Mouse (Mus musculus) embryonic facial prominence, embryonic 10.5 days (tissue): Measurements from ENCODE around the gene Cib1. TPM values are rescaled to one million over a fixed set of nuclear protein-coding genes. Genes with fewer than 3 reads are reported as not detected.
A peak's percentile ranks its signal among the peaks of the same experiment; 100 is the strongest.

Experiments used
- DNase-seq: peaks from one replicate; pipeline ENCODE4 v3.0.0-alpha.2; 2017; ENCODE audit warnings: low spot score
- H3K27ac ChIP-seq: fragments of 300-500 bp; sonication (generic); replicated peaks from 2 replicates; pipeline ENCODE4 v1.5.1; 2016; ENCODE audit warnings: mild to moderate bottlenecking
- H3K27me3 ChIP-seq: fragments of 300-500 bp; sonication (generic); replicated peaks from 2 replicates; pipeline ENCODE4 v1.6.1; 2016; ENCODE audit warnings: low read depth, mild to moderate bottlenecking; ENCODE audit not compliant: poor library complexity, severe bottlenecking
- H3K36me3 ChIP-seq: fragments of 300-500 bp; sonication (generic); replicated peaks from 2 replicates; pipeline ENCODE4 v1.6.1; 2016; ENCODE audit warnings: mild to moderate bottlenecking, moderate library complexity
- H3K4me1 ChIP-seq: fragments of 300-500 bp; sonication (generic); 2 replicates; pipeline ENCODE4 v1.6.1; 2016
- H3K4me3 ChIP-seq: fragments of 300-500 bp; sonication (generic); 2 replicates; pipeline ENCODE4 v1.5.1; 2016; ENCODE audit warnings: mild to moderate bottlenecking, moderate library complexity
- H3K9me3 ChIP-seq: fragments of 300-500 bp; sonication (generic); 2 replicates; pipeline ENCODE4 v1.6.1; 2016; ENCODE audit warnings: mild to moderate bottlenecking
- WGBS: fragments of 180-500 bp; shearing (Covaris S2); methylation state at CpG from one replicate; pipeline ENCODE4 v1.1.7; 2016; 5-methylcytosine and 5-hydroxymethylcytosine counted together
- polyA plus RNA-seq: library from polyadenylated mRNA; unstranded; fragments of >200 nt; fragmentation: Nextera tagmentation; extraction: Ambion mirVana; gene quantifications from 2 replicates; pipeline ENCODE4 v1.2.1, GENCODE M21; 2016

Cib1 gene
- polyA plus RNA-seq, 1 experiment from 2014 or later: 70.8 TPM

DNA sequence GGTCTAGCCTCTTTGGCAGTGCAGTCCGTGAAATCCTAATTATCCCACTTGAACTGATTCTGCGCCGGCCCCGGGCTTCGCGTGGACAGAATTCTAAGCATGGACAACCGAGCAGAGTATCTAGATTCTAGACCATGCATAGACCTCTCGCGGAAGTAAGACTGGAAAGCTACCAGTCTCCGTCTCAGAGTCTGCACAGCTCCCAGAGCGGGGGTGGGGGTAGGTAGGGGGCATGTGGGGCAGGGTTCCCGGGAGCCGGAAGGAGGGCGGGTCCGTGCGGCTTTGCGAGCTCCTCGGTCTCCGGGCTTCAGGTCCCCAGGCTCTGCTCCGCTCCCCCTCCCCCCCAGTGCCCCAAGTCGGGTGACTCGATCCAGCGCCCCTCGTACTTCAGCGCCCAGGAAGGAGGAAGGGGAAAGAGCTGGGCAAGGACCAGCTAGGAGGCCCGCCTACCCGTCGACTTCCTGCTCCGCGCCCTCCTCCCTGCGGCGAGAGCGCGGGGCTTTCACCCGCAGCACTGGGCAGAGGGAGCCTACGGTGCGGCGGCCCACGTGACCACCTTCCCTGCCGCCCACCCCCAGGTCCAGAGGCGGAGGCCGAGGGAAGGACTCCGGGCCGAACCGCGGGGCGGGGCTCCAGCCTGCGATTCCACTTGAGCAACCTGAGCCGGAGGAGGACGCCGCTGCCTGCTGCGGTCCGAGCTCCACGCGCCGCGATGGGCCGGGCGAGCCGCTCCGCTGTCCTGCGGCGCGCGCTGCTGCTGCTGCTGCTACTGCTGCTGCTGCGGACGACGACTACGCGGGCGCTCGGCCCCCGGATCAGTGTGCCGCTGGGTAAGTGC lies 34.5 kb downstream of the Cib1 start:
- peak overlapping the region; percentile 97 for H3K27ac ChIP-seq
- H3K36me3 ChIP-seq: peaks cover 19% of the 10 kb centered on the region
- H3K4me1 ChIP-seq: peaks cover 57% of the 10 kb centered on the region
- DNase-seq: peak; percentile 96
- peak overlapping the region; percentile 79 for H3K4me3 ChIP-seq
- H3K27me3 ChIP-seq: no peaks in the 10 kb centered on the region
- under 1% methylated on average over 74 of the region's 74 CpGs for WGBS
- H3K9me3 ChIP-seq: no peaks in the 10 kb centered on the region

DNA sequence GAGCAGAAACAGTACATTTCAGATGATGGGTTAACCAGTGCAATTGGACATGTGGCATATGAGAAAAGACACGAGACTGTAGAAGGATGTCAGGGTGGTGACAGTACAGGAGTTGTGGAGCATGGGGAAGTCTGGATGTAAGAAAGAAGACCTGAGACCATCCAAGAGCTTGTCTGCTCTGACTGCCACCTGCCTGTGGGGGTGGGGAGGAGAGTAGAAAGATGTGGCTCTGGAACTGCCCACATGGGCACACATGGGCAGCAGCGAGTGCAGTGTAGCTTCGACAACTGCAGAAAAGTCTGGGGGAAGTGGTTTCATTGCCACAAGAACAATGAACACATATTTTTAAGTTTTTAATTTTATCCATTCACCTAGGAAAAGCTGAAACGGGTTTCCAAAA lies 35.2 kb downstream of the Cib1 start:
- Histone ChIP-seq H3K27ac (peak overlapping the region; percentile 97), H3K4me3 (peak overlapping the region; percentile 79), H3K27me3 (no peaks in the 10 kb centered on the region), H3K4me1 (peaks cover 55% of the 10 kb centered on the region), H3K9me3 (no peaks in the 10 kb centered on the region), H3K36me3 (peaks cover 12% of the 10 kb centered on the region)
- 20% methylated on average over 4 of the region's 4 CpGs for WGBS
- DNase-seq: peak; percentile 34

DNA sequence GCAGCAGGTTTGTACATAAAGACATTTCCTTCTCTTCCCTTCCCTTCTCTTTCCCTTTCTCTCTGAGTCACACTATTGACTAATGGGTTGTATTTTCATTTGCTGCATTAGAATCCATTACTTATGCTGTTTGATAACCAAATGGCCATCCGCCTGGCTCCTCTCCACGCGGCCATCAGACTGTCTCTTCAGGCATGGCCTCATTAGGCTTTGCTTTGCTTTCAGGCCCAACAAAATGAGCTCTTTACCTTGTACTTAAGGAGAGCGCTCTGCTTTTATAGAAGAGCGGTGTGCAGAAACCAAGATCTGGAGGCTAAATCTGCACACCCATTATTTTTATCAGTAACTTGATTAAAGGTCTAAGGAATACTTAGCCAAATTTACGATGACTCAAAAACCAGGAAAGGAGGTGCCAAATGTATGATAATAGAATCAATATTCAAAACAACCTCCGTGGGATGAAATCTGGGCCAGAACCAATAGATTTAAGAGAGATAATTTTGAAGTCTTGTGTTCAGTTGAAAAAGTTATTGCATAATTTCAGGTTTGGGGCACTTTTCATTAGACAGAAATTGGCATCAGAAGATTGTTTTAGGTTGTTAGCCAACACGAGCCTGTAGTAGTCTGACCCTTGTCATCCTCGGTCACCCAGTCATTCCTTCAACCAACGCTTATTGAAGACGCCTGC lies 36.9 kb downstream of the Cib1 start:
- Histone ChIP-seq H3K36me3 (no peaks in the 10 kb centered on the region), H3K27ac (no peak overlapping the region), H3K27me3 (no peaks in the 10 kb centered on the region), H3K9me3 (no peaks in the 10 kb centered on the region), H3K4me3 (no peak overlapping the region), H3K4me1 (peaks cover 59% of the 10 kb centered on the region)
- WGBS: 92% methylated on average over 10 of the region's 11 CpGs
- no peak for DNase-seq

DNA sequence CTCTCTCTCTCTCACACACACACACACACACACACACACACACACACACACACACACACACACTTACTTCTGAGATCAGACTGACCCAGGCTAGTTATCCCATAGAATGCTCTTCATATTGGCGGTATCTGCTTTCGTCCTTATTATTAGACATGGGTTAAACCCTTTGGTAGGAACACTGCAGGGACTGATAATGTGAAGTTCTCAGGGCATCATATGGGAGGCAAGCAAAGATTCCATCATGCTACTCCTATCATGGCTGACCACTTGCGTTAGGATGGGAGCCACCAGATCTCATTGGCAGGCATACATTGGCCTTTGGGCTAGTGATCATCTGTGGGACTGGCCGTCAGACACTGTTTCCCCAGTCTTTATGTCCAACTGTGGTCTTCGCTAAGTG lies 37.5 kb downstream of the Cib1 start:
- Histone ChIP-seq H3K9me3 (no peaks in the 10 kb centered on the region), H3K4me1 (peaks cover 55% of the 10 kb centered on the region), H3K36me3 (no peaks in the 10 kb centered on the region), H3K4me3 (no peak overlapping the region), H3K27ac (no peak overlapping the region), H3K27me3 (no peaks in the 10 kb centered on the region)
- WGBS: 89% methylated on average over 5 of the region's 5 CpGs
- no peak for DNase-seq

DNA sequence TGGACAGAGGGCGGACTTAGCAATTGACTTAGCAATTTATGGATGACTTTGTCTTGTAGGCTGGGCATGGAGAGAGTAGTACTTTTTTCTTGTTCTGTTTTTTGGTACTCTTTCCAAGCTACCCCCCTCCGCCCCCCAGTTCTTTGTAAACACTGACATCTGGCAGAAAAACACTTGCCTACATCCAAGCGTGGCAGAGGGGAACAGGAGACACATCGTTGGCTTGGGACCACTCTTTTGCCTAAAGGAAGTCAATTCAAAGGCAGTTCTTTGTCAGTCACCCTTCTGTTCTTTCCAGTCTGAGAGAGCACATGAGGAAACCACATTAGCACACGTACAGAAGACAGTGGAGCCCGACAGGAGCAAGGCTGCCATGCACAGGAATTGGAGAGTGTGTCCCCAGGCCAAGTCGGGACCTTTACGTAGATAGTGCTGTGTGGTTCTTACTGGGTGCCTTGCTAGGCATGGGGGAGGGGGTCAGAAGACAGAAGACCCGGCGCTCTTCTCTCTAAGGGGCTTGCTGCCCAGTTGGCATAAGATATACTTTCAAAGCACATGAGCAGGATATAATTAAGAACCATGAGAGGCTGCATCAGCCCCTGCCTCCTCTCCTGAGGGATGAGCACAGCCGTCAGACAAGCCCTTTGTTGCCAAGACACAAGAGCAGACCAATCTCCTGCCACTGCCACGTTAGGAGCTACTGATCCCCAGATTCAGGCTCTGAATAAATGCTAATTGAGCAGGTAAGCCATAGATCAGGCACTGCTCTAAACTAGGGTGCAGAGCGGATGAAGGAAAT lies 38.5 kb downstream of the Cib1 start:
- H3K9me3 ChIP-seq: no peaks in the 10 kb centered on the region
- WGBS: 62% methylated on average over 13 of the region's 13 CpGs
- peak overlapping the region; percentile 40; the same call in 1 of the 2 replicates for H3K27ac ChIP-seq
- no peaks in the 10 kb centered on the region for H3K27me3 ChIP-seq
- H3K4me3 ChIP-seq: no peak overlapping the region
- no peak for DNase-seq
- H3K4me1 ChIP-seq: peaks cover 52% of the 10 kb centered on the region
- H3K36me3 ChIP-seq: no peaks in the 10 kb centered on the region

- H3K36me3 ChIP-seq: no peaks in the 10 kb centered on the region
- peaks cover 51% of the 10 kb centered on the region for H3K4me1 ChIP-seq
- H3K27ac ChIP-seq: peak overlapping the region; percentile 91
- no peaks in the 10 kb centered on the region for H3K27me3 ChIP-seq
- H3K4me3 ChIP-seq: peak overlapping the region; percentile 49
- DNase-seq: peak; percentile 88
- no peaks in the 10 kb centered on the region for H3K9me3 ChIP-seq
- WGBS: 12% methylated on average over 16 of the region's 16 CpGs
Measured at GRCm38 (mm10) chr7:80192226-80193061, 40.2 kb downstream of the Cib1 start.

DNA sequence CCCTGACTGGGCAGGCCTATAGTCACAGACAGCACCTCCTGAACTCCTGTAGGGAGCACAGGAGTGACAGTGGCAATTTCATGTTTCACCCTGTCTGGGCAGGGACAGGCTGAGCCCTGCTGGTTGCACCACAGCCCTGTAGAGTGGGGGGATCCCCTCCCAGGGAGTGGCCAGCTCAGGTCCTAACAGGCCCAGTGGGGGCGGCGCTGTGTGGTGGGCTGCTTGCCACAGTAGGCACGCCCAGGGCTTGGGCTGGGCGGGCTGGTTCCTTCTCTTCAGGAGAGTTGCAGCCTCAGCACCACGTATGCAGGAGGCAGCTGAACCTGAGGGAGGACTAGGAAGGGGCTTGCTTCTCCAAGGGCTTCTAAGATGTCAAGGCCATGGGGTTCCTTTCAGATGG lies 41.2 kb downstream of the Cib1 start:
- H3K4me3 ChIP-seq: 0 out of 2 replicates have a peak overlapping the region, but pooled peaks have one; percentile 16
- WGBS: 52% methylated on average over 5 of the region's 5 CpGs
- H3K4me1 ChIP-seq: peaks cover 56% of the 10 kb centered on the region
- no peaks in the 10 kb centered on the region for H3K36me3 ChIP-seq
- H3K27ac ChIP-seq: peak overlapping the region; percentile 91
- peaks cover 8% of the 10 kb centered on the region; the same call in 1 of the 2 replicates for H3K27me3 ChIP-seq
- no peaks in the 10 kb centered on the region for H3K9me3 ChIP-seq
- peak; percentile 64 for DNase-seq

DNA sequence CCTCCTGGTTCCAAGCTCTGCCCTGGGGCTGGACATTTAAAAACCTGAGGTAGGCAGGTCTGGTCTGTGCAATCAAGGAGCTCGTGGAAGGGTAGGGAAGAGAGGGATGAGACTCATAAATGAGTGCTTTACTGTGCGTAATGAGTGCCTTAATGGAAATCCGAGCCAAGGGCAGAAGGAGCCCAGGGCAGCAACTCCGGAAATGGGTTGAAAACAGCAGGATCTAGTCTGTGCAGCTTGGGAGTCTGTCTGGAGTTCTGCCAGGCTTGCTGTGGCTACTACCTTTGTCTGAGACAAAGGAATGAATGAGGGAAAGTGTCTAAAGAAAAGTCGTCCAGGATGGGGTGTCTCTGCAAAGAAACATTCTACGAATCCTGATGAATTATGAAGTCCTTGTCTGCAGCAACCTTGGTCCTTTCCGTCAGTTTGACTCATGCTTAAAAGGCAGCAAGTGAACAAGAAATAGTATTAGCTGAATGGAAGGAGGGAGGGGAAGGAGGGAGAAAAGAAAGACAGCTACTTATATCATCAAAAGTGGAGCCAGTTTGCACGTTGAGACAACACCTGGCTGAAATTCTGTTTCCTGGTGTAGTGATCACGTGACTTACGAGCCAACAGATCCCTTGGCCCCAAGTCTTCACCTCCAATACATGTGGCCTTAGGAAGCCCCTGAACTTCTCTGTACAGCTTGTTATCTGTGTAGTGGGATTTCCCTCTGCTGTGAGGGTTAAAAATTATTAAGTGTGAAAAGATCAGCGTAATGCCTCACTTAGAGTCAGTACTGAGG lies 43.3 kb downstream of the Cib1 start:
- peak overlapping the region; percentile 16; the same call in 1 of the 2 replicates for H3K4me3 ChIP-seq
- H3K4me1 ChIP-seq: peaks cover 69% of the 10 kb centered on the region
- H3K27me3 ChIP-seq: peaks cover 14% of the 10 kb centered on the region; the same call in 1 of the 2 replicates
- WGBS: 53% methylated on average over 11 of the region's 11 CpGs
- H3K9me3 ChIP-seq: no peaks in the 10 kb centered on the region
- no peak for DNase-seq
- H3K36me3 ChIP-seq: no peaks in the 10 kb centered on the region
- H3K27ac ChIP-seq: peak overlapping the region; percentile 69

- H3K4me3 ChIP-seq: no peak overlapping the region
- WGBS: 59% methylated on average over 2 of the region's 2 CpGs
- peak overlapping the region; percentile 69 for H3K27ac ChIP-seq
- no peak for DNase-seq
- H3K27me3 ChIP-seq: peaks cover 14% of the 10 kb centered on the region; the same call in 1 of the 2 replicates
- no peaks in the 10 kb centered on the region for H3K9me3 ChIP-seq
- no peaks in the 10 kb centered on the region for H3K36me3 ChIP-seq
- peaks cover 72% of the 10 kb centered on the region for H3K4me1 ChIP-seq
Measured at GRCm38 (mm10) chr7:80188579-80189125, 44.0 kb downstream of the Cib1 start.

DNA sequence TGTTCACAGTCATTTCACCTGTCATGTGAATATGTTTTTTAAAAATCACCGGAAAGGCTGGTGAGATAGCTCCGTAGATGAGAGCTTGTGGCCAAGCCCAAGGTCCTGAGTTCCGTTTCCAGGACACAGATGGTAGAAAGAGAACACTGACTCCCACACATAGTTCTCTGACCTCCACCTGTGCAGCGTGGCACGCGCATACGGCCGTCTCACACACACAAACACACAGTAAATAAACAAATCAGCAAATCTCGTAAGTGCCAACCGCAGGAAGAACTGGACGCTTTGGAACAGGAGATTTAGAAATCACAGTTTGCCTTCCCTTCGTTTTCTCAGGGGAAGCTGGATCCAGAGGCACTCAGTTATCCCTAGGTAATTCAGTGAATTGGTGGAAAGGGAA lies 45.1 kb downstream of the Cib1 start:
- 72% methylated on average over 12 of the region's 12 CpGs for WGBS
- H3K36me3 ChIP-seq: no peaks in the 10 kb centered on the region
- peaks cover 67% of the 10 kb centered on the region for H3K4me1 ChIP-seq

More for the DNA sequence above, 45.1 kb downstream of the Cib1 start:
- Histone ChIP-seq H3K9me3 (no peaks in the 10 kb centered on the region), H3K4me3 (peak overlapping the region; percentile 68), H3K27ac (peak overlapping the region; percentile 91), H3K27me3 (peaks cover 14% of the 10 kb centered on the region; the same call in 1 of the 2 replicates)
- no peak for DNase-seq
